Mouse (Mus musculus): Measurements from ENCODE around the gene Sco1. TPM values are rescaled to one million over a fixed set of nuclear protein-coding genes. Genes with fewer than 3 reads are reported as not detected.

Sco1 gene
- total and polyA plus RNA-seq, 3 experiments: 14.1 to 32.9 TPM; not detected in 1

DNA sequence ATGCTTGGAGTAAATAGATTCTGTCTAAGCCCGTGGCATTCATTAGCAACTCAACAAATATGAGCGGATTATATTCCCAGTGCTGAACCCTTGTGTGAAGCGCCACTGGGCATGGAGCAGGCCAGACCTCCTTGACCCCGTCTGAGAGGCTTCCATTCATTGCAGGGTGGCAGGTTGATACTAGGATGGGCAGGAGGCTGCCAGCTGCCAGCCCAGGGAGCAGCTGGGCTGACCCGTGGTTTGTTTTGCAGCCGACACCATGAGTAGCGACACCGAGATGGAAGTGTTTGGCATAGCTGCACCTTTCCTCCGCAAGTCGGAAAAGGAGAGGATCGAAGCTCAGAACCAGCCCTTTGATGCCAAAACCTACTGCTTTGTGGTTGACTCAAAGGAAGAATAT lies 27.3 kb downstream of the Sco1 start:
- Histone ChIP-seq H3K9ac (ENCODE audit: control insufficient read depth, low read depth, low read length, poor library complexity, severe bottlenecking) (no peak overlapping the region), H3K9me3 (replicated peaks; ENCODE audit: insufficient read depth, low read length) (no peaks in the 10 kb centered on the region), H3K27ac (ENCODE audit: control insufficient read depth, low read depth, low read length) (no peak overlapping the region), H3K4me3 (ENCODE audit: control insufficient read depth in 1 of 2, insufficient read depth in 1 of 2, low read depth in 2 of 2, low read length in 2 of 2) (no peak overlapping the region), H3K4me1 (ENCODE audit: control insufficient read depth in 1 of 2, insufficient read depth in 2 of 2, low read length in 2 of 2) (peaks cover 6 to 10% of the 10 kb centered on the region in 2 experiments; a peak in 3 of 4 replicates), H3K36me3 (ENCODE audit: control insufficient read depth in 1 of 2, insufficient read depth in 2 of 2, low read length in 2 of 2) (peaks cover 0 to 2% of the 10 kb centered on the region in 2 experiments; a peak in 1 of 4 replicates), H3K79me2 (ENCODE audit: control insufficient read depth, insufficient read depth, low read length, poor library complexity) (no peaks in the 10 kb centered on the region), H3K27me3 (ENCODE audit: control insufficient read depth in 1 of 2, insufficient read depth in 2 of 2, low read length in 2 of 2) (peaks cover 2 to 4% of the 10 kb centered on the region in 2 experiments; a peak in 1 of 4 replicates)
- DNase-seq (ENCODE audit: low read depth, low spot score): no peak
- TF ChIP-seq ETS1 (IDR thresholded peaks at IDR 0.05; ENCODE audit: low read depth, low read length) (no peak), GATA1 (IDR thresholded peaks at IDR 0.05; ENCODE audit: low read depth, low read length) (no peak), ZC3H11A (IDR thresholded peaks at IDR 0.05; ENCODE audit: low read depth, low read length) (no peak), UBTF (IDR thresholded peaks at IDR 0.05; ENCODE audit: borderline replicate concordance, insufficient read depth, low read depth, low read length) (no peak), JUND (IDR thresholded peaks at IDR 0.05; ENCODE audit: low read depth, low read length) (no peak)

DNA sequence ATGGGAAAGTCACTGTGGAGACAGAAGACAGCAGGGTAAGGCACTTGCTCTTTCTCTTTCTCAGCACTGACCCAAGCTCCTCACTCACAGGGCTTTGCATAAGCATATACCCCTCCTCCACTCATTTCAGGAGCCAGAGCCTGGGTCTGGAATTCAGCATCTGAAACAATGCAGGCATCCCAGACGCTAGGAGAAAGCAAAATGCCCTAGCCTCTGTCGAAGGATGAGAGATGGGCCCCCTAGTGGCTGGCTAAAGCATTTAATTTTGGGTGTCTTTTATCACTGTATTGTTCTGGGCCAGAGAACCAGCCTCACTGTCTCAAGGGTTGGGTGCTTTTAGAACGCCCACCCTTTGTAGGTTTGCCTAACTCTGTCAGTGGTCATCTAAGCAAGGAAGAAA lies 27.7 kb downstream of the Sco1 start:
- Histone ChIP-seq H3K27me3 (ENCODE audit: control insufficient read depth in 1 of 2, insufficient read depth in 2 of 2, low read length in 2 of 2) (peaks cover 2 to 3% of the 10 kb centered on the region in 2 experiments; a peak in 1 of 4 replicates), H3K4me3 (ENCODE audit: control insufficient read depth in 1 of 2, insufficient read depth in 1 of 2, low read depth in 2 of 2, low read length in 2 of 2) (no peak overlapping the region), H3K27ac (ENCODE audit: control insufficient read depth, low read depth, low read length) (no peak overlapping the region), H3K9me3 (replicated peaks; ENCODE audit: insufficient read depth, low read length) (no peaks in the 10 kb centered on the region), H3K9ac (ENCODE audit: control insufficient read depth, low read depth, low read length, poor library complexity, severe bottlenecking) (no peak overlapping the region), H3K79me2 (ENCODE audit: control insufficient read depth, insufficient read depth, low read length, poor library complexity) (no peaks in the 10 kb centered on the region), H3K36me3 (ENCODE audit: control insufficient read depth in 1 of 2, insufficient read depth in 2 of 2, low read length in 2 of 2) (peaks cover 0 to 2% of the 10 kb centered on the region in 2 experiments; a peak in 1 of 4 replicates), H3K4me1 (ENCODE audit: control insufficient read depth in 1 of 2, insufficient read depth in 2 of 2, low read length in 2 of 2) (peaks cover 6 to 10% of the 10 kb centered on the region in 2 experiments; a peak in 3 of 4 replicates)
- peak; percentile 82 for DNase-seq (ENCODE audit: low read depth, low spot score)
- TF ChIP-seq UBTF (IDR thresholded peaks at IDR 0.05; ENCODE audit: borderline replicate concordance, insufficient read depth, low read depth, low read length) (no peak), POLR2AphosphoS2 (IDR thresholded peaks at IDR 0.05; ENCODE audit: low read length) (no peak), MAX (IDR thresholded peaks at IDR 0.05; ENCODE audit: low read length) (no peak), JUND (IDR thresholded peaks at IDR 0.05; ENCODE audit: low read depth, low read length) (no peak), CTCF (IDR thresholded peaks at IDR 0.05 in 2 of 3, conservative IDR thresholded peaks at IDR 0.05 in 1 of 3; ENCODE audit: control insufficient read depth in 1 of 3, insufficient read depth in 1 of 3, low read depth in 2 of 3, low read length in 3 of 3, poor library complexity in 1 of 3, severe bottlenecking in 1 of 3) (peak; percentile 67 to 81 (median 75)), CHD1 (IDR thresholded peaks at IDR 0.05; ENCODE audit: low read depth, low read length) (no peak), MAFK (IDR thresholded peaks at IDR 0.05; ENCODE audit: borderline replicate concordance, low read depth, low read length) (no peak), TBP (IDR thresholded peaks at IDR 0.05; ENCODE audit: low read depth, low read length) (no peak), SIN3A (IDR thresholded peaks at IDR 0.05; ENCODE audit: low read length) (no peak), HCFC1 (IDR thresholded peaks at IDR 0.05; ENCODE audit: low read depth, low read length) (peak; percentile 33; the same call in 1 of the 2 replicates), RAD21 (IDR thresholded peaks at IDR 0.05; ENCODE audit: low read depth, low read length) (peak; percentile 11), GABPA (IDR thresholded peaks at IDR 0.05; ENCODE audit: low read depth, low read length) (no peak), NELFE (IDR thresholded peaks at IDR 0.05; ENCODE audit: low read depth, low read length) (no peak), KAT2A (conservative IDR thresholded peaks at IDR 0.05; ENCODE audit: low read depth, low read length) (no peak), ELF1 (IDR thresholded peaks at IDR 0.05; ENCODE audit: low read depth, low read length) (no peak), POLR2A (IDR thresholded peaks at IDR 0.05; ENCODE audit: control insufficient read depth in 1 of 2, insufficient read depth in 1 of 2, low read depth in 1 of 2, low read length in 2 of 2, poor library complexity in 1 of 2) (no peak), SMC3 (IDR thresholded peaks at IDR 0.05; ENCODE audit: low read depth, low read length) (peak; percentile 59), ZKSCAN1 (IDR thresholded peaks at IDR 0.05; ENCODE audit: low read depth, low read length) (no peak), GATA1 (IDR thresholded peaks at IDR 0.05; ENCODE audit: low read depth, low read length) (no peak), EP300 (IDR thresholded peaks at IDR 0.05; ENCODE audit: low read depth in 1 of 2, low read length in 2 of 2) (no peak), CHD2 (IDR thresholded peaks at IDR 0.05; ENCODE audit: low read length) (no peak), ZNF384 (IDR thresholded peaks at IDR 0.05; ENCODE audit: low read depth, low read length) (no peak), RCOR1 (IDR thresholded peaks at IDR 0.05; ENCODE audit: low read depth, low read length) (no peak)

Data from MEL (cell line).